Mouse (Mus musculus) left cerebral cortex, postnatal 4 days (tissue): ENCODE results near the gene Sorcs3. TPM values are rescaled to one million over a fixed set of nuclear protein-coding genes. Genes with fewer than 3 reads are reported as not detected.

ENCODE experiments used
- DNase-seq: peaks from one replicate; pipeline ENCODE4 v3.0.0-alpha.2; 2022
- intact Hi-C: fragments of 180-260 bp; cut with DNase I; formaldehyde crosslinking; loops from one replicate; pipeline ENCODE4 v1.15.1; 2025
- total RNA-seq, 2 experiments: library from RNA; stranded (reverse); gene quantifications; 2 replicates each; pipeline ENCODE4 v1.2.3; 2021

The Sorcs3 gene
- 10 to 100 TPM; 15.8 to 20.9 TPM for total RNA-seq

DNA sequence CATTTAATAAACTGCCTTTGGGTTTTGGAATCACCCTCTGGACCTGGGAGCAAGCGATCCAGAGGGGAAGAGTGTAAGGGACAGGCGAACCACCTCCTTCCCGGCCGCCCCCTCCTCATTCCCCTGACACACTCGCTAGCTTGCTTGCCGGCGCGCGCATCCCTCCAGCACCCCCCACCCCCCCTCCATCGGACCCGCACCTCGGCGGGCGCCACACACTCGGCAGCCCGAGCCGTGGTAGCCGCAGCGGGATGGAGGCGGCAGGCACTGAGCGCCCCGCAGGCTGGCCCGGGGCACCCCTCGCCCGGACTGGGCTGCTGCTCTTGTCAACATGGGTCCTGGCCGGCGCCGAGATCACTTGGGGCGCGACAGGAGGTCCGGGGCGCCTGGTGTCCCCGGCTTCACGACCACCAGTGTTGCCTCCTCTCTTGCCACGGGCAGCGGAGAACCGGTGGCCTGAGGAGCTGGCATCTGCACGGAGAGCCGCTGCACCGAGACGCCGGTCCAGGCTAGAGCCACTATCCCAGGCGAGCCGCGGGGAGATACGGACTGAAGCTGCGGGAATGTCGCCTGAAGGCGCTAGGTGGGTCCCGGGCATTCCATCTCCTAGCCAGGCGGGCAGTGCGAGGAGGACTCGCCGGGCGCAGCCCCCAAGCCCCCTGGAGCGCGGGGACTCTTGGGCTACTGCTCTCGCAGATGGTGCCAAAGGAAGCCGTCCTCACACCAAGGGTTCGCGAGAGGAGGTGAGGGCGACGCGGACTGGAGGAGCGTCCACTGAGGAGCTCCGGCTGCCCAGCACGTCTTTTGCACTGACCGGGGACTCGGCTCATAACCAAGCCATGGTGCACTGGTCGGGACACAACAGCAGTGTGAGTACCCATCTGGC lies at the start of gene Sorcs3:
Sorcs3 (plus strand) TSS at position 97 of the 886 bp plus-strand sequence.
- intact Hi-C loops = loop anchor here (2.0 to 10.0 kb wide), 2 partner anchors 187 to 1059 kb away; no protein-coding TSS in a partner anchor
- peak; percentile 47 for DNase-seq

DNA sequence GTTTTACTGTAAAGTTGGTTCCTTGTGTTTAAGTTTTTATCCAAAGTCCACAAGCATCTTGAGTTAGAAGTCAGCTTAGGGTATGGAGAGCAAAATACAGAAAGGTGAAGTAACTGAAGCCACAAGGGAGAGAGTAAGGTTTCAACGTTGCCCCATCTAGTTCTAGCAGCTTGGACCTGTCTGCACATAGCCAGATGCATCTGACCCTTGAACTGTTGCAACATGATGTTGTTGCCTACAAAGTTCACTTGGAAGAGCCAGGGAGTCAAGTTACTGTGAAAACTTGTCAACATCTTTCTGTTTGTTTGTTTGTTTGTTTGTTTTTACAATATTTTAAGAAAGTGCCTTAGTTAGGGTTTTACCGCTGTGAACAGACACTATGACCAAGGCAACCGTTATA lies 40.5 kb upstream of the Sorcs3 start:
- intact Hi-C loops = no loop called here
- no peak for DNase-seq

DNA sequence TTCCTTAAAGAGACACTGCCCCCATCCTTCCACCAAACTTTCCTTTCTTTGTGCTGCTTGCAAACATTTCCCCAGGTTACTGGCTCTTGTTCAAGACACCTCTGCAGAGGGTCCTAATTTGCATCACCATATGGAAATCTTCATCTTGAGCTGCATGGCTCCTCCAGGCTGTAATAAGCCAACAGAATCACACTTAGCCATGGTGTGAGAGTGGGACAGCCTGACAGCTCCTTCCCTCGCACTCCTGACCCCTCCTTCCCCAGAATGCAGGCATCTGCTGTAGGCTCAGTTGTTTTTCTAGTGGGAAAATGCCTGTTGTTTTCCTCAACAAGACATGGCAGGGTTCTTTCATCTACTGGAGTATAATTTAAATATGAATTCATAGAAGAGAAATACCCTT lies 38.7 kb upstream of the Sorcs3 start:
- intact Hi-C loops = no loop called here
- DNase-seq = peak; percentile 6

DNA sequence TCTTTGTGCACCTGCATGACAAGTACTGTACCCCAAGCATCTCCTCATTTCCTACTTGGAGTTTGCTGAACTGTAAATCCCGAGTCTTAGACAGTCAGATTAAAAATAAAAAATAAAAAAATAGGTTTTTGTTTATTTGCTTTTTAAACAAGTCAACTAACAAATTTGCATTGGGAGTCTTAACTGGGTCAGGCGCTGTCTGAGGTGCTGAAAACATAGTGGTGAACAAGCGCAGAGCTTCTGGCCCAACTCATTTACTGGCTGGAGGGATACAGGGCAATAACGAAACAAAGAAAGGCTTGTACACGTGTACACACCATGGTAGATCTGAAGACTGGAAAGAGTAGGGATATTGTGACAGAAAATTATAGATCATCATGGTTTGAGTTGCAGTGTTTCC lies 37.5 kb upstream of the Sorcs3 start:
- intact Hi-C loops = no loop called here
- no peak for DNase-seq

DNA sequence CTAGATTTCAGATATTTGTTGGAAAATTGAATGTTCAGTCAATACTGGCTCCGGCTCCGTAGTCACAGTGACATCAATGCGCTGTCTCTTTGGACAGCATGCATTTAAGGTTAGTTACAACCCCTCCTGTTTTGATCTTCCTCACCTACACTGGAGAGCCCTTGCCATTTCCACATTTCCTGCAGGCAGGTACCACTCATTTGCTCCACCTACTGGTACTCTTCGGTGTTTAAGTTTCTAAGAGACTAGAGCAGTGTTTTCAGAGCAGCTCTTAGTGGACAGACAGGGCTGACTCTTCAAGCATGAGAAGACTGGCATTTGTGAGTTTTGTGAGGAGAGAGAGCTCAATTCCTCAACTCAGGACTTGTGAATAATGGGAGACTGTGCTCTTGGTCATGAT lies 31.1 kb upstream of the Sorcs3 start:
- intact Hi-C loops = no loop called here
- no peak for DNase-seq

DNA sequence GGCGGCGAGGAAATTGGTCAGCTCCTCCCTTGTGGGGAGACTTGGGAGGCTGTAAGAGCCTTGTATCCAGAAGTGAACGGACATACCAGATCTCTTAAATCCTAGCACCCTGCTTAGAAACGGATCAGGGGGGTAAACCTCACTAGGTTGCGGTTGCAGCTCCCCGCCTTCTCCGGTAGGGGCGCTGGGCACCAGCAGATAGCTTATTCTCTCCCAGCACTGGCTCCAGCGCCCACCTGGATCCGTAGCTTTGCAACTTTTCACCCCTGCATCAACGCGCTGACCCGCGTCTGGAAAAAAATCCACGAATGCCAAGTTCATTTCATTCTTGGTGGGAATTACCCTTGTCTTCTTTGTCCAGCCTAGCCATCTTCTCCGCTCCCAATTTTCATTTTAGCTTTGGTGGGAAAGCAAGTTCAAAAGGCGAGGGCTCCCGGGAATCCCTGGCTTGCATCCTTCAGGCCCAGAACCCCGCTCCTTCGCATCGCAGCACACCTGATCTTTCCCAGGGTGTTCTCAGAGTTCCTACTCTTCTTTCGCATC lies 1.8 kb upstream of the Sorcs3 start:
- intact Hi-C loops = loop anchor here (2.0 to 10.0 kb wide), 3 partner anchors 189 to 1061 kb away; no protein-coding TSS in a partner anchor
- DNase-seq = peak; percentile 79

DNA sequence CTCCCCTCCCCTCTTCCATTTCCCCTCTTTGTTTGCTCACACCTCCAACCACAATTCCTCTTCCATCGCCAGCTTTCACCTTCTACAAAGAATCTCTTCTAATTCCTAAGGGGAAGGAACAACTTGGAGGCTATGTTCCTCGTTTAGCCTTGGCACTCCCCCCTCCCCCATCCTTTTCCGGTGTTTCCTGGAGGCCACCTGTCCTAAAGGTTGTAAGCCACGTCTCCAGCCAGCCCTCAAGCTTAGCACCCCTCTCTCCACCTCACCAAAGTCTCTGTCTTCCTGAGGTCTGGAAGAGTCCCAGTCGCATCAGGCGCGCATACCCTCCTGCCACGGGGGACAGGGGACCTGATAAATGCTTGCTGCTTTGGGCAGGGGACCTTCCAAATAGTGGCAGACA lies 1.3 kb upstream of the Sorcs3 start:
- DNase-seq = no peak
- intact Hi-C loops = loop anchor here (2.0 to 10.0 kb wide), 3 partner anchors 188 to 1060 kb away; no protein-coding TSS in a partner anchor

DNA sequence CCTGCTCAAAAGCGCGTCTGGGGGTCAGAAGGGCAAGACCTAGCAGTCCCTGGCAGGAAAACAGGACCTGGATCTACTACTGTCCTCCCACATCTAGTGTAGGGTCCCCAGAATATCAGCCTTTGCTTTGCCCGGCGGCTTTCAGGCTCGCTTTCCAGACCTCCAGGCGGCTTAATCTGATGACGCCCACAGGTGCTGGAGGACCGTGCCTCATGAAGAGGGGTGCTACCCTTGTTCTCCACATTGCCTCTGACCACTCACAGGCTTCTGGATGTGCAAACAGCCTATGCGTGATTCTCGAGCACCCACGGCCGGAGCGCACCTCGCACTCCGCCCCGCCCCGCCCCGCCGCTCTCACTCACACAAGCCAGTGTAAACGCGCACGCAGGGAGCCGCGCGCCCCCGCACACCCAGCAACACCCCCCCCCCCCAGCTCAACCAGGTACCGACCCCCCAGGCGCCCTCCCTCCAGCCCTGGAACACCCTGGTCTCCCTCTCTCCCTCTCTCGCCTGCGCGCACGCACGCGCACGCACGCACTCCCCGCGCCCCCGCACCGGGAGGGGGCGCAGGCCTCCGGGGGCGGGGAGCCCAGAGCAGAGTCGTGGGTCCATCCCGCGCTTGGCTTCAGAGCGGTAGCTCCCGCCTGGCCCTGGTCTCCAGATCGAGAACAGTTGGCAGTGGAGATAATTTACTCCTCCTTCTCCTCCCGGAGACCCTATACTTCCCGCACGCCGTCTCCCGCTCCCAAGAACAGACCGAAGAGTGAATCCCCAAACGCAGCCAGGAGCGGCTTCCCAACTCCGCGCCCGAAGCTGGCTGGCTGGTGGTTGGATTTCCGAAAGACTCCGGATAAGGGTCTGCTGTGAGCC lies 698 bp upstream of the Sorcs3 start:
- DNase-seq = peak; percentile 32
- intact Hi-C loops = loop anchor here (2.0 to 10.0 kb wide), 3 partner anchors 188 to 1060 kb away; no protein-coding TSS in a partner anchor

DNA sequence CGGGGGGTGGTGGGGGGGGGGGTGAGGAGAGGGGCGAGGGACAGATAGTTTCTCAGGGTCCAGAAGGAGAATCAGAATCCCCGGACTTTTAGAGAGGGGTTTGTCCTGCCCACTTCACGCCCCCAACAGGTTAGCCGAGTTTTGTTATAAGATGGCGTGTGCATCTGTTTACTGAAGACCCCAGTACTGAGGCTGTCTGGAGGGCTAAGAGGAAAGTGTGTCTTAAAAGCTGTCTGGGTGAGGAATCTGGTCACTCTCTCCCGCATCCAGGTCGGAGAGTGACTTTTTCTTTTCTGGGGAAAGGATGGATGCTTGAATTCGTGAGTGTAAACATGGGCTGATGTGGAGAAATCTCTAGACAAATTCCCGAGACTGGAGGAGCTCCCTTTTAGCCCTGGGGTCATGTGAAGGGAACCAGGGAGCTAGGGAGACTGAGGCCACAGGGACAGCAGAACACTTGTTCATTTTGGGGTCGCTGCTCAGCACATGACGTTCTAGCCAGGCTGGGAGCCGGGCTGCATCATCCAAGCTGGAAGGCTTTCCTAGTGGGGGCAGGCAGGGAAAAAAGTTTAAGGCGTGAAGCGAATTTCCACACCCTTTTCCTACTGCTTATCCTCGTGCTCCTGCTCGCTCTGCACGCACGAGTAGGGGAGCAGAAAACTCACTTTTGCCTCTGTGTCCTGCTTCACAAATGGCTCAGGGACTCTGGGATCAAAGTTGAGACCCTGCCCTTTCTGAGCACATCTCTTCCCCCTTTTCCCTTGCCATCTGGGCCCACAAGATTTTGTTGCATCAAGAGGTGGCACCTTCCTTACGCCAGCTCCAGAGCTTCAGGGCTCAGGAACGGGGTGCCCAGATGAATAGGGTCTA lies 1.3 kb downstream of the Sorcs3 start:
- no peak for DNase-seq
- intact Hi-C loops = loop anchor here (10.0 kb wide), 1 partner anchor 1058 kb away; no protein-coding TSS in a partner anchor

DNA sequence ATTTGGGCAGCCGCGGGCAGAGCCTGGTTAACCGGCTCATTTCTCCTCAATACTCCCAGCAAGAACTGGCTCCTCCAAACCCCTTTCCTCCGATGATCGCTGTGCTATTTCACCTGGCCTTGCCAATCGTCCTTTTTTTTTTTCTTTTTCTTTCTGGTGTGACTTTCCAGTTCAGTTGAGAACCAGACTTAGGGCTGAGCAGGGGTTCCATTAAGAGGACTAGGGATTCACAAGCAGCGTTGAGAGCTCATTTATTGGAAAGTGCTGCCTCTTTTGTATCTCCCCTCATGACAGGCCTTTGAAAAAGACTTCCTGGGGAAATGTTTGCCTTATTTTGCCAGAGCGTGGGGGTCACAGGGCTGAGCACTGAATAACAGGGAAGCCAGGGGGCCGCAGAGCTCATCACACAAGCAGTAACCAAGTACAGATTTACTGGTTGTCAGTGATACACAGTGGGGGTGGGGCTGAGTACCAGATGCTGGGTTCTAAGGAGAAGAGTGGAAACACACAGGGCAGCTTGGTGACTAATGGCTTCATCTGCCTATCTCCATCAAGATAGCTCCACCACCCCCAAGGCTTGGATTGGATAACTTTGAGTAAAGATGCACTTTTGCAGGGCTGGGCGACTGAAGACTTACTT lies 2.0 kb downstream of the Sorcs3 start:
- DNase-seq = no peak
- intact Hi-C loops = loop anchor here (10.0 kb wide), 1 partner anchor 1057 kb away; no protein-coding TSS in a partner anchor

DNA sequence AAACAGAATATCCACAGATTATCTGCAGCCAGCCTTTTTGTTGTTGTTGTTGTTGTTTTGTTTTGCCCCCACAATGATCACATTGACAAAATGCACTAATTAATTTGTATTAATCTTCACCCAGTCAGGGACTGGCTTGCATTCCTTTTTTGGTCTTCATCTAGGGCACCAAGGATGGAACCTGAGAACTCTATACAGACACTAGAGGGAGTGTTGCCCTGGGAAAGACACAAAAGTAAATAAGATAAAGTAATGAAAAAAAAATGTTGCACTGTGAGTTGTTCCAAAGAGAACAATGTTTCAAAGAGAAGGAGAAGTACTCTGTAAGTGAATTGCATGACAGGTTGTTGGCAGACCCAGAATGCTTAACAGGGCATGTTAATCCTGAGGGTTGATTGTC lies 9.6 kb downstream of the Sorcs3 start:
- intact Hi-C loops = no loop called here
- no peak for DNase-seq

DNA sequence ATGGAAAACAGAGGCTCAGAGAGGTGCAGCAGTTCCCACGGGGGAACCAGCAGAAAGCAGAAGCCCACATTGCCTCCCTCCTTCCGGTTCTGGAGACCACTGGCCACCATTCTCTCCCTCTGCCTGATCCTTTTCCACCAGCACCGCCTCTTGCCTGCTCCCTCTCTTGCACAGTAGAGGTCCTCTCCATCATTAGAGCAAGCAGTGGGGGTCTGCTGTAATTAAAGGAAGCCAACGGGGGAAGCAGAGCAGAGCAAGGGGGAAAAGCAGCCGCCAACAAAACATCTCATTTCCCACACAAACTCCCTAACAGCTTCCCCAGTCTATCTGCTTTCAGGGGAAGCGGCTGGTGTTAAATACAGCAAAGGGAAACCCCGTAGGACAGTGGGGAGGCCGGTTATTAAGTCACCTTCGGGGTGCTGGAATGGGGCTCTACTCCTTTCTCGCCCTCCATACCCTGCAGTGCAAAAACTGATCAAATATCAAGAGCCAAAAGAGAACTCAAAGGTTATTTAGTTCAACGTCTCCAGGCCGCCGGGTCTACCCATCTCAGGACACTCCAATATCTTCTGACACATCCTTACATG lies 32.1 kb downstream of the Sorcs3 start:
- no peak for DNase-seq
- intact Hi-C loops = no loop called here

DNA sequence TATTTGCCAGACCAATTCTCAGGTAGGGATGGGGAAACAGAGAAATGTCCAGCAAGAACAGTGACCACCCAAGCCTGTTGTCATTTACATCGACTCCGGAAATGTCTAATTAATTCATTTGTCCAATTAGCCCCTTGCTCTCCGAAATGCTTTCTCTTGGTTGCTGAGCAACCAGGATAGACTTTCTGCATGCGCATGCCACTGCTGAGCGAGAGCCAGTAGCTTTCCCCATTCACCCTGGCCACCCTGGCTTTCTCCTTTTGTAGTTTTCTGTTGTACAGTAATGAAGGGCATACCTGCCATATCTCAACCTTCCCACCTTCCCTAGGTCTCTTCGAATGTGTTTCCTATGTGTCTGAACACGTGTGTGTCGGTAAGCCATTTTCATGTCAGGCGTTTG lies 32.6 kb downstream of the Sorcs3 start:
- DNase-seq = no peak
- intact Hi-C loops = no loop called here

DNA sequence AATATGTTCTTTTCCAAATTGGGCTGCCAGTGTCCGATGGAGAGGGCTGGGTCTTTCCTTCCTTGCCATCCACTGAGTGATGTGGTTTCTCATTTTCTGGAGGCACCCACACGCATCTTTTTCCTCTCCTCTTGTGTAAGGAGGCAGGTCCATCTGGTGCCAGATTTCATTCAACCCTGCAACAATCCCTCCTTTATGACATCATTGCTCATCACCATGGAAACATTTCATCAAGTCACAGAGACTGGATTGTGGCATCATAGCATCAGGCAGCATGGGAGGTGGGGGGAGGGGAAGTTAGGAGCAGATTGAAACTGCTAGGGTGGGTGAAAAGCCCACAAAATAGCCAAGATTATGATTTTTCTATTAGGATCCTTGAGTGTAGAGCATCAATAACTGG lies 35.1 kb downstream of the Sorcs3 start:
- intact Hi-C loops = no loop called here
- DNase-seq = peak; percentile 17

DNA sequence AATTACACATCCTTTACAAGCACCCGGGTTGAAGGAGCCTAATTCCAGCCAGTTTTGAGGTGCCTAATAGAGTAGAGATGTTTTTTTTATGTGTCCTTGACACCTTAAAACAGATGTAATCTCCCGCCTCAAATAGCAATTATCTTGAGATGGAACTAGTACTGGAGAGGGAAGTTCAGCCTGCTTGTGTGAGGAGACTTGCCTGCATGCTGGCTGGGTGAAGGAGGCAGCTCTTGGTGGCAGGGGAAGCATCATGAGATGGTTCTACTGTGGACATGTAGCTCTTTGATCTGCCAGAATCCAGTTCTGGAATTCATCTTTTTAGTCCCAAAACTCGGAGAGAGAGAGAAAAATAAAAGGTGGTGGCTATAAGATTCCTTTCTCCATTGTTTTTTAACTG lies 38.2 kb downstream of the Sorcs3 start:
- intact Hi-C loops = no loop called here
- DNase-seq = no peak

DNA sequence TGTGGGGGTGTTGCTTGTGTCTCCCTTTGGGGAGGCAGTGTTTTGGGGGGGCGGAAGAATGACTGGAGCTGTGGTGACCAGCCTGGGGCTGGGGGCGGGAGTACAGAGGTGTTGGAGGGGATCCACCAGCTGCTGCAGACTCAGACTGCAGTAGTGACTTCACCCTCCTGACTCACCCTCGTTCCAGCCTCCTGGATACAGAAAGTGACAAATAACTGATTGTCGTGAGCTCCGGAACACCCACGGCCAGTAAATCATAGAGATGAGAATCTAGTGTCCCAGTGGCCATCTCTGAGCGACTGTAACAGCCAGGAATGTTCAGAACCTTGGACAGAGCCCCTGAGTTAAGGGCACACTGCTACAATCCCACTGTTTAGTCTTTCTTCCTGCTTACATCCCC lies 53.4 kb downstream of the Sorcs3 start:
- intact Hi-C loops = no loop called here
- no peak for DNase-seq

DNA sequence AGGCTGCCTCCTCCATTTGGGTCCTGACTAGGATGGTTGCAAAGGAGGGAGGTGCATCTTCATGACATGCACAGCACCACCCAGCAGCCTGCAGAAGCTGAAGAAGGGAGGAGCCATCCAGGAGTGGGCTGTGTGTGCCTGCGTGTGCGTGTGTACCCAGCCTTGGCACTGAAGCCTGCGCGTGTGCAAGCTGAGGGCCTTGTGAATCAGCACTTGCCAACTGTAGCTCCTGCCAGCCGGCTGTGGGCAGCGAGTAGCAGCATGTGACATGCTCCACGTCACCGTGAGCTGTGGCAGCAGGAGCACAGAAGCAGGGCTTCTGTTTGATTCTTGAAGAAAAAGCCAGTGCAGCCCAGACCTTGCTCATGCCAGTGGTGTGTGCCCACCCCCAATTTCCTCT lies 54.8 kb downstream of the Sorcs3 start:
- peak; percentile 58 for DNase-seq
- intact Hi-C loops = no loop called here

DNA sequence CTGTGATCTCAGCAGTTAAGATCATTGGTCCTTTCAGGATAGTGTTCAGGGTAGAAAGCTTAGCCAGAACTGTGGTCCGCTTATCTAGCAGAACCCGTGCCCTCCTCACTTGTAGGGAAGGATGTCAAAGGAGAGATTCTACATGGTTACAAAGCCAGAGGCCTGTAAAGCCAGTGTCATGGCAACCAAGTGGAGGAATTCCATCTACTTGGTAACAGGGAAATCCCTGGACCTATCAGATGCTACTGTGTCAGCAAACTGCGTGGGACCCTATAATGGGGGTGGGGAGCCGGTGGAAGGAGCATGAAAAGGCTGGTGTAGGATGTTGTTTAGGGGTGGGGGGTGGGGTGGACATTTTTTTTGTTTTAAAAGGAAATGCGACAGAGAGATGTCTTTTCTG lies 57.9 kb downstream of the Sorcs3 start:
- no peak for DNase-seq
- intact Hi-C loops = no loop called here

DNA sequence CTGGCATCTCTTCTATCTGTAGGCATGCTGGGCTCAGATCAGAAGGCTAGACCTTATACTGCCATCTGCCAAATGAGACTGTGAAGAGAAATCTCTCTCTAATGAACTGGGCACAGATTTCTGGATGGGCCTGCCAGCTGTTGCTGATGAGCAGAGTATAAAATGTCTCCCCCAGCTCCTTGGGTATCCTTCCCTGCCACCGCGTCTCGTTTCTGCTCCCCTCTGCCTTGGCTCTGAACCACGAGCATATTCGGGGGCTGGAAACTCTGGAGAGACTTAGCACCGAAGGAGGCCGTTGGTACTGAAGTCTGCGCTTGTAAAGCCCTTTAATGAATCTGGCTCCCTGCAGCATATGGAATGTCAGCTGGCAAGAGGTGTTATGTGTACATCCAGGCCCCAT lies 74.4 kb downstream of the Sorcs3 start:
- intact Hi-C loops = no loop called here

More for the DNA sequence above, 74.4 kb downstream of the Sorcs3 start:
- DNase-seq = peak; percentile 35
